Mouse (Mus musculus) CH12.LX (cell line): ENCODE measurements around the gene Gm13889. TPM values are rescaled to one million over a fixed set of nuclear protein-coding genes. Genes with fewer than 3 reads are reported as not detected.

Source experiments
- DNase-seq: peaks from one replicate; pipeline ENCODE4 v3.0.0-alpha.2; 2013; ENCODE audit errors: extremely low read depth
- H3K27ac ChIP-seq: 2 replicates; pipeline ENCODE4 v1.5.1; 2012; ENCODE audit warnings: low read depth, mild to moderate bottlenecking, control low read depth, moderate library complexity; ENCODE audit not compliant: insufficient read depth
- H3K27me3 ChIP-seq: replicated peaks from 2 replicates; pipeline ENCODE3; 2012; ENCODE audit warnings: inconsistent platforms
- H3K36me3 ChIP-seq, 2 experiments: replicated peaks in 1 of 2; 2 replicates each; pipeline versions ENCODE3 to v1.6.1; 2012; ENCODE audit warnings: inconsistent platforms in 1 of 2, low read length in 1 of 2, mild to moderate bottlenecking in 1 of 2, mixed read lengths in 1 of 2, moderate library complexity in 1 of 2; ENCODE audit not compliant: control insufficient read depth in 1 of 2, insufficient read depth in 1 of 2
- H3K4me1 ChIP-seq, 2 experiments: 2 replicates each; pipeline ENCODE4 v1.6.1; 2012; ENCODE audit warnings: inconsistent platforms in 1 of 2, moderate library complexity in 1 of 2; ENCODE audit not compliant: insufficient read depth in 2 of 2, control insufficient read depth in 1 of 2
- H3K4me2 ChIP-seq: 2 replicates; pipeline ENCODE4 v1.6.1; 2012; ENCODE audit warnings: low read depth, mild to moderate bottlenecking, control low read depth; ENCODE audit not compliant: poor library complexity, insufficient read depth, severe bottlenecking
- H3K4me3 ChIP-seq, 3 experiments: fragments of 150-350 bp in 1 of 3; sonication (generic) in 1 of 3; replicated peaks in 1 of 3; 2 replicates each; pipeline versions ENCODE3 to v1.5.1; 2011 to 2012; ENCODE audit warnings: low read depth in 2 of 3, low read length in 2 of 3, mild to moderate bottlenecking in 2 of 3, moderate library complexity in 2 of 3, control low read depth in 1 of 3, improper control_type of control experiment in 1 of 3, inconsistent platforms in 1 of 3, mixed read lengths in 1 of 3; ENCODE audit not compliant: poor library complexity in 1 of 3
- H3K79me2 ChIP-seq: replicated peaks from 2 replicates; pipeline ENCODE4 v1.6.1; 2012; ENCODE audit warnings: mild to moderate bottlenecking, moderate library complexity; ENCODE audit not compliant: control insufficient read depth, poor library complexity, insufficient read depth, severe bottlenecking; ENCODE audit errors: extremely low read depth
- H3K9ac ChIP-seq: 2 replicates; pipeline ENCODE4 v1.6.1; 2012; ENCODE audit warnings: low read depth, mild to moderate bottlenecking, control low read depth, moderate library complexity; ENCODE audit not compliant: insufficient read depth
- H3K9me3 ChIP-seq: replicated peaks from 2 replicates; pipeline ENCODE3; 2012; ENCODE audit warnings: low read length, inconsistent platforms, mixed read lengths
- BHLHE40 ChIP-seq: IDR thresholded peaks from 2 replicates; pipeline ENCODE4 v1.6.1; 2011; ENCODE audit warnings: mild to moderate bottlenecking, low read depth, low read length, improper control_type of control experiment
- CHD1 ChIP-seq: IDR thresholded peaks from 2 replicates; pipeline ENCODE4 v1.6.1; 2012; ENCODE audit warnings: low read depth, low read length, improper control_type of control experiment, inconsistent platforms
- CTCF ChIP-seq, 2 experiments: IDR thresholded peaks in 1 of 2; conservative IDR thresholded peaks in 1 of 2; 2 replicates each; pipeline ENCODE4 v1.5.1; 2011 to 2012; ENCODE audit warnings: low read depth in 2 of 2, low read length in 2 of 2, improper control_type of control experiment in 1 of 2, inconsistent platforms in 1 of 2, mild to moderate bottlenecking in 1 of 2, moderate library complexity in 1 of 2
- EP300 ChIP-seq: IDR thresholded peaks from 2 replicates; pipeline ENCODE4 v1.6.1; 2011; ENCODE audit warnings: low read length, improper control_type of control experiment
- GABPA ChIP-seq: IDR thresholded peaks from 2 replicates; pipeline ENCODE4 v1.6.1; 2012; ENCODE audit warnings: low read depth, low read length, improper control_type of control experiment, inconsistent platforms; ENCODE audit not compliant: insufficient replicate concordance
- HCFC1 ChIP-seq: IDR thresholded peaks from 2 replicates; pipeline ENCODE4 v1.6.1; 2012; ENCODE audit warnings: low read depth, mild to moderate bottlenecking, inconsistent platforms, low read length, improper control_type of control experiment
- IRF4 ChIP-seq: IDR thresholded peaks from 2 replicates; pipeline ENCODE4 v1.6.1; 2014; ENCODE audit warnings: low read depth, mild to moderate bottlenecking, inconsistent platforms, low read length, improper control_type of control experiment
- JUND ChIP-seq: conservative IDR thresholded peaks from 2 replicates; pipeline ENCODE4 v1.6.1; 2011; ENCODE audit warnings: low read depth, low read length, improper control_type of control experiment
- KAT2A ChIP-seq: IDR thresholded peaks from 2 replicates; pipeline ENCODE4 v1.6.1; 2012; ENCODE audit warnings: low read length, improper control_type of control experiment, inconsistent platforms; ENCODE audit not compliant: insufficient replicate concordance
- MAZ ChIP-seq: IDR thresholded peaks from 2 replicates; pipeline ENCODE4 v1.6.1; 2012; ENCODE audit warnings: low read depth, mild to moderate bottlenecking, inconsistent platforms, low read length, improper control_type of control experiment, moderate library complexity
- MYC ChIP-seq: IDR thresholded peaks from 2 replicates; pipeline ENCODE4 v1.6.1; 2011; ENCODE audit warnings: low read depth, mild to moderate bottlenecking, improper control_type of control experiment, low read length
- NRF1 ChIP-seq: IDR thresholded peaks from 2 replicates; pipeline ENCODE4 v1.6.1; 2014; ENCODE audit warnings: low read depth, mild to moderate bottlenecking, inconsistent platforms, low read length, improper control_type of control experiment, moderate library complexity
- PAX5 ChIP-seq: IDR thresholded peaks from 2 replicates; pipeline ENCODE4 v1.6.1; 2012; ENCODE audit warnings: low read length, inconsistent platforms, mixed read lengths
- RAD21 ChIP-seq: IDR thresholded peaks from 2 replicates; pipeline ENCODE4 v1.6.1; 2011; ENCODE audit warnings: low read depth, mild to moderate bottlenecking, low read length, improper control_type of control experiment, moderate library complexity
- SMC3 ChIP-seq: IDR thresholded peaks from 2 replicates; pipeline ENCODE4 v1.6.1; 2011; ENCODE audit warnings: low read depth, low read length, improper control_type of control experiment
- ZKSCAN1 ChIP-seq: IDR thresholded peaks from 2 replicates; pipeline ENCODE4 v1.6.1; 2012; ENCODE audit warnings: low read depth, inconsistent platforms, low read length, improper control_type of control experiment, borderline replicate concordance
- dilution Hi-C: fragments of 300-500 bp; cut with MboI; formaldehyde crosslinking; loops from 2 replicates; pipeline ENCODE4 v1.14.3; 2020; ENCODE audit warnings: low sequenced_read_pairs; ENCODE audit not compliant: extremely low pct_unique_long_range_greater_than_20kb, extremely low pct_ligation_motif_present
- in situ Hi-C: fragments of 300-500 bp; cut with MboI; formaldehyde crosslinking; loops from 3 replicates; pipeline ENCODE4 v1.14.3; 2019; ENCODE audit warnings: low sequenced_read_pairs, low pct_ligation_motif_present, low pct_unique_long_range_greater_than_20kb, mixed read lengths
- polyA plus RNA-seq: library from polyadenylated mRNA; unstranded; fragments of >175 nt; gene quantifications from 2 replicates; pipeline ENCODE4 v1.2.1, GENCODE M21; 2012; ENCODE audit warnings: low read depth; ENCODE audit not compliant: insufficient read length
- total RNA-seq, 2 experiments: library from RNA; depleted of rRNA; stranded (reverse); fragments of 300-350 nt in 1 of 2; fragments of >200 nt in 1 of 2; gene quantifications; 2 replicates each; pipeline ENCODE4 v1.2.3; 2012 to 2014

Gm13889 gene
- total and polyA plus RNA-seq, 3 experiments: not detected

DNA sequence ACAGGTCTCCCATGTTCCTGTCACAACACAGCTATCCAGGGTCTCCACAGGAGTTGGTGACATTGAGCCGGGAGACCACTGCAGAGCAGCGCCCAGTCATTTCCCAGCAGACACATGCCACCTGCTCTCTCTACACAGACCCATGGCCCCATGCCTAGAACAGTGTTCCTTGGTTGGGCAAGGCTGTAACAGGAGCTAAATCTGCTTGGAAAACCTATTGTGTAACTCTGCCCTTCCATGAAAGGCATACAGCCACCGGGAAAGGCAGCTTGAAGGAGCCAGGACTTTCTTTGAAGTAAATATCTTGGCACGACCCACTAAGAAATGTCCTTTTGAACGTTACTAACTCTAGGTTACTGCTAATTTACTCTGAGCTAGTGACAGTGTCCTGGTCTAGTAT, 47.3 kb downstream of the Gm13889 start:
- H3K79me2 ChIP-seq: no peaks in the 10 kb centered on the region
- no peak overlapping the region for H3K4me2 ChIP-seq
- dilution Hi-C loops (no loop called here), in situ Hi-C loops (no loop called here)
- no peak overlapping the region for H3K9ac ChIP-seq
- DNase-seq: no peak
- peaks cover 81% of the 10 kb centered on the region for H3K27me3 ChIP-seq
- no peaks in the 10 kb centered on the region for H3K4me1 ChIP-seq
- H3K4me3 ChIP-seq: no peak overlapping the region
- no peaks in the 10 kb centered on the region for H3K9me3 ChIP-seq
- no peak overlapping the region for H3K27ac ChIP-seq
- no peaks in the 10 kb centered on the region for H3K36me3 ChIP-seq
- TF ChIP-seq IRF4: no peak
- no peak for TF ChIP-seq RAD21
- no peak for TF ChIP-seq MYC
- TF ChIP-seq JUND: no peak
- TF ChIP-seq NRF1: no peak
- no peak for TF ChIP-seq BHLHE40
- no peak for TF ChIP-seq MAZ
- TF ChIP-seq KAT2A: no peak

DNA sequence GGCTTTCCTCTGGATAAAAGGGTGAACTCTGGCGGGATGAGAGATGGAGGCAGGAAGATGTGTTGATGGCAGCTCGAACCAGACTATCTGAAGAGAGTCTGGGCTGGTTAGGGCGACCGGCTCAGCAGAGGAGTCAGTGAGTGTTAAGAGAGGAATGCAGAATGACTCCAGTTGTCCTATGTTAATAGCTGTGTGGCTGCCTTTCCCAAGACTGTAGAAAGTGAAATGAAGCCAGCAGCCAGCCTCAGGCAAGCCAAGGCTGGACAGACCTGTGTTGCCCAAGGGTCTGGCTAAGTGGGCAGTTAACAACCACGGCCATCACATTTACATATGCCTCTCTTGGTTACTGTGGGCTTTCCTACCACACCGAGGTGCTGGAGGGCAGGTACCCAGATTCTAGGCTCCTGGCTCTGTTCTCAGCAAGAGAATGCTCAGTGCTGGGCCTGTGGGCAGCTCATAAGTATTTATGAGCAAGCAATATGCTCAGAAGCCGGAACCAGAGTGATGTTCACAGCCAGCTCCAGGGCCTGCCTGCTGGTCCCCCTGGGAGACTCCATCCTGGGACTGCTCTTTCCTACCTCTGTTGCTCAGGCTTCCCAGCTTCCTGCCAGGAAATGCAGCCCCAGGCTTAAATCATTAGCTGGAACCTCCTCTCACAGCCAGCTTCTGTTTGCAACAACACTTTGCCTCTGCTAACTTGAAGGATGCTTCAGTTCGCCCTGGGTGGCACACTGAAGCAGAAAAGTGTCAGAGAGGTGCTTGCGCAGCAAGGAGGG, 49.3 kb downstream of the Gm13889 start:
- dilution Hi-C loops: no loop called here
- TF ChIP-seq CTCF (conservative IDR thresholded peaks at IDR 0.05 in 1 of 2, IDR thresholded peaks at IDR 0.05 in 1 of 2; ENCODE audit: low read depth in 2 of 2, low read length in 2 of 2) (no peak), RAD21 (no peak), SMC3 (no peak), CHD1 (no peak), PAX5 (no peak), ZKSCAN1 (no peak), GABPA (no peak), NRF1 (no peak), EP300 (no peak), HCFC1 (no peak)
- no peak for DNase-seq
- H3K9me3 ChIP-seq: no peaks in the 10 kb centered on the region
- in situ Hi-C loops: no loop called here
- H3K79me2 ChIP-seq: no peaks in the 10 kb centered on the region
- H3K4me3 ChIP-seq: no peak overlapping the region
- no peak overlapping the region for H3K27ac ChIP-seq
- peaks cover 84% of the 10 kb centered on the region for H3K27me3 ChIP-seq
- no peaks in the 10 kb centered on the region for H3K36me3 ChIP-seq
- H3K4me2 ChIP-seq: no peak overlapping the region
- H3K9ac ChIP-seq: no peak overlapping the region
- H3K4me1 ChIP-seq: peaks cover 3 to 6% of the 10 kb centered on the region in 2 experiments; a peak in 2 of 4 replicates
